Mouse (Mus musculus) CH12.LX (cell line): ENCODE results near the gene Sprr3. TPM values are rescaled to one million over a fixed set of nuclear protein-coding genes. Genes with fewer than 3 reads are reported as not detected.

ENCODE experiments used
- DNase-seq: peaks from one replicate; pipeline ENCODE4 v3.0.0-alpha.2; 2013; ENCODE audit errors: extremely low read depth
- H3K27ac ChIP-seq: 2 replicates; pipeline ENCODE4 v1.5.1; 2012; ENCODE audit warnings: low read depth, mild to moderate bottlenecking, control low read depth, moderate library complexity; ENCODE audit not compliant: insufficient read depth
- H3K27me3 ChIP-seq: replicated peaks from 2 replicates; pipeline ENCODE3; 2012; ENCODE audit warnings: inconsistent platforms
- H3K36me3 ChIP-seq, 2 experiments: replicated peaks in 1 of 2; 2 replicates each; pipeline versions ENCODE3 to v1.6.1; 2012; ENCODE audit warnings: inconsistent platforms in 1 of 2, low read length in 1 of 2, mild to moderate bottlenecking in 1 of 2, mixed read lengths in 1 of 2, moderate library complexity in 1 of 2; ENCODE audit not compliant: control insufficient read depth in 1 of 2, insufficient read depth in 1 of 2
- H3K4me1 ChIP-seq, 2 experiments: 2 replicates each; pipeline ENCODE4 v1.6.1; 2012; ENCODE audit warnings: inconsistent platforms in 1 of 2, moderate library complexity in 1 of 2; ENCODE audit not compliant: insufficient read depth in 2 of 2, control insufficient read depth in 1 of 2
- H3K4me2 ChIP-seq: 2 replicates; pipeline ENCODE4 v1.6.1; 2012; ENCODE audit warnings: low read depth, mild to moderate bottlenecking, control low read depth; ENCODE audit not compliant: poor library complexity, insufficient read depth, severe bottlenecking
- H3K4me3 ChIP-seq, 3 experiments: fragments of 150-350 bp in 1 of 3; sonication (generic) in 1 of 3; replicated peaks in 1 of 3; 2 replicates each; pipeline versions ENCODE3 to v1.5.1; 2011 to 2012; ENCODE audit warnings: low read depth in 2 of 3, low read length in 2 of 3, mild to moderate bottlenecking in 2 of 3, moderate library complexity in 2 of 3, control low read depth in 1 of 3, improper control_type of control experiment in 1 of 3, inconsistent platforms in 1 of 3, mixed read lengths in 1 of 3; ENCODE audit not compliant: poor library complexity in 1 of 3
- H3K79me2 ChIP-seq: replicated peaks from 2 replicates; pipeline ENCODE4 v1.6.1; 2012; ENCODE audit warnings: mild to moderate bottlenecking, moderate library complexity; ENCODE audit not compliant: control insufficient read depth, poor library complexity, insufficient read depth, severe bottlenecking; ENCODE audit errors: extremely low read depth
- H3K9ac ChIP-seq: 2 replicates; pipeline ENCODE4 v1.6.1; 2012; ENCODE audit warnings: low read depth, mild to moderate bottlenecking, control low read depth, moderate library complexity; ENCODE audit not compliant: insufficient read depth
- H3K9me3 ChIP-seq: replicated peaks from 2 replicates; pipeline ENCODE3; 2012; ENCODE audit warnings: low read length, inconsistent platforms, mixed read lengths
- CHD2 ChIP-seq: IDR thresholded peaks from 2 replicates; pipeline ENCODE4 v1.6.1; 2011; ENCODE audit warnings: low read length, improper control_type of control experiment
- ETS1 ChIP-seq: conservative IDR thresholded peaks from 2 replicates; pipeline ENCODE4 v1.6.1; 2012; ENCODE audit warnings: low read depth, mild to moderate bottlenecking, inconsistent platforms, low read length, improper control_type of control experiment, moderate library complexity
- GABPA ChIP-seq: IDR thresholded peaks from 2 replicates; pipeline ENCODE4 v1.6.1; 2012; ENCODE audit warnings: low read depth, low read length, improper control_type of control experiment, inconsistent platforms; ENCODE audit not compliant: insufficient replicate concordance
- IRF4 ChIP-seq: IDR thresholded peaks from 2 replicates; pipeline ENCODE4 v1.6.1; 2014; ENCODE audit warnings: low read depth, mild to moderate bottlenecking, inconsistent platforms, low read length, improper control_type of control experiment
- MEF2A ChIP-seq: IDR thresholded peaks from 2 replicates; pipeline ENCODE4 v1.6.1; 2014; ENCODE audit warnings: low read depth, mild to moderate bottlenecking, inconsistent platforms, low read length, improper control_type of control experiment, borderline replicate concordance
- MXI1 ChIP-seq: IDR thresholded peaks from 2 replicates; pipeline ENCODE4 v1.6.1; 2011; ENCODE audit warnings: mild to moderate bottlenecking, low read depth, low read length, improper control_type of control experiment
- MYC ChIP-seq: IDR thresholded peaks from 2 replicates; pipeline ENCODE4 v1.6.1; 2011; ENCODE audit warnings: low read depth, mild to moderate bottlenecking, improper control_type of control experiment, low read length
- NELFE ChIP-seq: IDR thresholded peaks from 2 replicates; pipeline ENCODE4 v1.6.1; 2011; ENCODE audit warnings: low read depth, low read length, improper control_type of control experiment
- NRF1 ChIP-seq: IDR thresholded peaks from 2 replicates; pipeline ENCODE4 v1.6.1; 2014; ENCODE audit warnings: low read depth, mild to moderate bottlenecking, inconsistent platforms, low read length, improper control_type of control experiment, moderate library complexity
- POLR2AphosphoS2 ChIP-seq: IDR thresholded peaks from 2 replicates; pipeline ENCODE4 v1.6.1; 2011; ENCODE audit warnings: low read depth, low read length, improper control_type of control experiment
- RAD21 ChIP-seq: IDR thresholded peaks from 2 replicates; pipeline ENCODE4 v1.6.1; 2011; ENCODE audit warnings: low read depth, mild to moderate bottlenecking, low read length, improper control_type of control experiment, moderate library complexity
- SIN3A ChIP-seq: IDR thresholded peaks from 2 replicates; pipeline ENCODE4 v1.6.1; 2012; ENCODE audit warnings: low read length, improper control_type of control experiment, inconsistent platforms
- SMC3 ChIP-seq: IDR thresholded peaks from 2 replicates; pipeline ENCODE4 v1.6.1; 2011; ENCODE audit warnings: low read depth, low read length, improper control_type of control experiment
- TBP ChIP-seq: conservative IDR thresholded peaks from 2 replicates; pipeline ENCODE4 v1.6.1; 2011; ENCODE audit warnings: low read depth, low read length, improper control_type of control experiment
- TCF12 ChIP-seq: IDR thresholded peaks from 2 replicates; pipeline ENCODE4 v1.6.1; 2014; ENCODE audit warnings: low read depth, mild to moderate bottlenecking, inconsistent platforms, low read length, improper control_type of control experiment
- USF1 ChIP-seq: IDR thresholded peaks from 2 replicates; pipeline ENCODE4 v1.6.1; 2014; ENCODE audit warnings: low read depth, mild to moderate bottlenecking, inconsistent platforms, low read length, improper control_type of control experiment
- USF2 ChIP-seq: conservative IDR thresholded peaks from 2 replicates; pipeline ENCODE4 v1.6.1; 2011; ENCODE audit warnings: low read depth, low read length, improper control_type of control experiment
- ZC3H11A ChIP-seq: IDR thresholded peaks from 2 replicates; pipeline ENCODE4 v1.6.1; 2012; ENCODE audit warnings: low read depth, mild to moderate bottlenecking, inconsistent platforms, low read length, improper control_type of control experiment
- ZKSCAN1 ChIP-seq: IDR thresholded peaks from 2 replicates; pipeline ENCODE4 v1.6.1; 2012; ENCODE audit warnings: low read depth, inconsistent platforms, low read length, improper control_type of control experiment, borderline replicate concordance
- dilution Hi-C: fragments of 300-500 bp; cut with MboI; formaldehyde crosslinking; loops from 2 replicates; pipeline ENCODE4 v1.14.3; 2020; ENCODE audit warnings: low sequenced_read_pairs; ENCODE audit not compliant: extremely low pct_unique_long_range_greater_than_20kb, extremely low pct_ligation_motif_present
- in situ Hi-C: fragments of 300-500 bp; cut with MboI; formaldehyde crosslinking; loops from 3 replicates; pipeline ENCODE4 v1.14.3; 2019; ENCODE audit warnings: low sequenced_read_pairs, low pct_ligation_motif_present, low pct_unique_long_range_greater_than_20kb, mixed read lengths
- polyA plus RNA-seq: library from polyadenylated mRNA; unstranded; fragments of >175 nt; gene quantifications from 2 replicates; pipeline ENCODE4 v1.2.1, GENCODE M21; 2012; ENCODE audit warnings: low read depth; ENCODE audit not compliant: insufficient read length
- total RNA-seq, 2 experiments: library from RNA; depleted of rRNA; stranded (reverse); fragments of 300-350 nt in 1 of 2; fragments of >200 nt in 1 of 2; gene quantifications; 2 replicates each; pipeline ENCODE4 v1.2.3; 2012 to 2014

The Sprr3 gene
- total and polyA plus RNA-seq, 3 experiments = not detected

GRCm38 (mm10) chr3:92438689-92439088 is 19.8 kb downstream of the Sprr3 start, which contains the start of gene Sprr1b:
Sprr1b (minus strand) TSS chr3:92438789.
- Histone ChIP-seq H3K36me3 (no peaks in the 10 kb centered on the region), H3K27ac (no peak within 1 kb of the TSS), H3K9me3 (peaks cover 34% of the 10 kb centered on the region), H3K9ac (no peak within 1 kb of the TSS), H3K27me3 (no peaks in the 10 kb centered on the region), H3K79me2 (no peaks in the 10 kb centered on the region), H3K4me1 (no peaks in the 10 kb centered on the region), H3K4me2 (no peak within 1 kb of the TSS), H3K4me3 (no peak within 1 kb of the TSS)
- in situ Hi-C loops = no loop called here
- no peak for DNase-seq
- dilution Hi-C loops = no loop called here
- TF ChIP-seq GABPA (no peak), ZKSCAN1 (no peak), NELFE (no peak), MXI1 (no peak), ETS1 (no peak), RAD21 (no peak), SIN3A (no peak), NRF1 (no peak), MEF2A (no peak)

- in situ Hi-C loops = no loop called here
- no peaks in the 10 kb centered on the region for H3K27me3 ChIP-seq
- no peak within 1 kb of the TSS for H3K27ac ChIP-seq
- H3K4me1 ChIP-seq = no peaks in the 10 kb centered on the region
- H3K9ac ChIP-seq = no peak within 1 kb of the TSS
- no peaks in the 10 kb centered on the region for H3K79me2 ChIP-seq
- no peaks in the 10 kb centered on the region for H3K36me3 ChIP-seq
- no peak within 1 kb of the TSS for H3K4me2 ChIP-seq
- DNase-seq = no peak
- peaks cover 26% of the 10 kb centered on the region for H3K9me3 ChIP-seq
- TF ChIP-seq ZC3H11A = no peak
- no peak for TF ChIP-seq MYC
- TF ChIP-seq POLR2AphosphoS2 = no peak
- TF ChIP-seq USF2 = no peak
- TF ChIP-seq CHD2 = no peak
- TF ChIP-seq NRF1 = no peak
- TF ChIP-seq TBP = no peak
- no peak for TF ChIP-seq SMC3
- TF ChIP-seq NELFE = no peak
- TF ChIP-seq TCF12 = no peak
- TF ChIP-seq USF1 = no peak
- TF ChIP-seq IRF4 = no peak
- TF ChIP-seq, all 38 proteins: peak for 0
- dilution Hi-C loops = no loop called here
- no peak within 1 kb of the TSS for H3K4me3 ChIP-seq
Observed at GRCm38 (mm10) chr3:92432282-92432681, 26.2 kb downstream of the Sprr3 start, which contains the start of gene Sprr2k. Sprr2k (plus strand) TSS chr3:92432582.
